Mouse (Mus musculus): ENCODE measurements around the gene Pde4d. TPM values are rescaled to one million over a fixed set of nuclear protein-coding genes. Genes with fewer than 3 reads are reported as not detected.

The Pde4d gene
- polyA plus RNA-seq, 1 experiment from 2014 or later: 14.9 TPM

GRCm38 (mm10) chr13:109168556-109169334 lies 719.0 kb downstream of the Pde4d start:
- no peak overlapping the region for H3K27ac ChIP-seq (ENCODE audit: low read length)
- H3K4me3 ChIP-seq (ENCODE audit: low read length): no peak overlapping the region
- no peak overlapping the region for H3K9ac ChIP-seq (ENCODE audit: low read length)
- no peaks in the 10 kb centered on the region for H3K36me3 ChIP-seq (ENCODE audit: control insufficient read depth, insufficient read depth, low read length)
- no peaks in the 10 kb centered on the region for H3K9me3 ChIP-seq (ENCODE audit: control insufficient read depth, low read length)
- no peaks in the 10 kb centered on the region for H3K27me3 ChIP-seq (ENCODE audit: control insufficient read depth, insufficient read depth, low read depth, low read length)
- ATAC-seq (ENCODE audit: low read depth): no peak
- no peaks in the 10 kb centered on the region for H3K4me1 ChIP-seq (replicated peaks; ENCODE audit: control insufficient read depth, insufficient read depth, low read length)
- WGBS: 84% methylated on average over 9 of the region's 9 CpGs
- no peak overlapping the region for H3K4me2 ChIP-seq (ENCODE audit: low read depth, low read length)

GRCm38 (mm10) chr13:109169335-109169606 lies 719.5 kb downstream of the Pde4d start:
- Histone ChIP-seq H3K9me3 (ENCODE audit: control insufficient read depth, low read length) (no peaks in the 10 kb centered on the region), H3K36me3 (ENCODE audit: control insufficient read depth, insufficient read depth, low read length) (no peaks in the 10 kb centered on the region), H3K27ac (ENCODE audit: low read length) (no peak overlapping the region), H3K4me1 (replicated peaks; ENCODE audit: control insufficient read depth, insufficient read depth, low read length) (no peaks in the 10 kb centered on the region), H3K9ac (ENCODE audit: low read length) (no peak overlapping the region), H3K4me3 (ENCODE audit: low read length) (no peak overlapping the region), H3K4me2 (ENCODE audit: low read depth, low read length) (no peak overlapping the region), H3K27me3 (ENCODE audit: control insufficient read depth, insufficient read depth, low read depth, low read length) (no peaks in the 10 kb centered on the region)
- no peak for ATAC-seq (ENCODE audit: low read depth)
- WGBS: 86% methylated on average over 2 of the region's 2 CpGs

GRCm38 (mm10) chr13:109171688-109172087 lies 721.9 kb downstream of the Pde4d start:
- H3K27ac ChIP-seq (ENCODE audit: low read length): no peak overlapping the region
- ATAC-seq (ENCODE audit: low read depth): no peak
- no peaks in the 10 kb centered on the region for H3K9me3 ChIP-seq (ENCODE audit: control insufficient read depth, low read length)
- no peak overlapping the region for H3K4me3 ChIP-seq (ENCODE audit: low read length)
- H3K27me3 ChIP-seq (ENCODE audit: control insufficient read depth, insufficient read depth, low read depth, low read length): no peaks in the 10 kb centered on the region
- no peak overlapping the region for H3K9ac ChIP-seq (ENCODE audit: low read length)
- H3K4me1 ChIP-seq (replicated peaks; ENCODE audit: control insufficient read depth, insufficient read depth, low read length): no peaks in the 10 kb centered on the region
- H3K4me2 ChIP-seq (ENCODE audit: low read depth, low read length): no peak overlapping the region
- 51% methylated on average over 7 of the region's 7 CpGs for WGBS
- no peaks in the 10 kb centered on the region for H3K36me3 ChIP-seq (ENCODE audit: control insufficient read depth, insufficient read depth, low read length)

GRCm38 (mm10) chr13:109175281-109175680 lies 725.5 kb downstream of the Pde4d start:
- Histone ChIP-seq H3K27me3 (ENCODE audit: control insufficient read depth, insufficient read depth, low read depth, low read length) (no peaks in the 10 kb centered on the region), H3K4me1 (replicated peaks; ENCODE audit: control insufficient read depth, insufficient read depth, low read length) (no peaks in the 10 kb centered on the region), H3K9me3 (ENCODE audit: control insufficient read depth, low read length) (no peaks in the 10 kb centered on the region), H3K4me3 (ENCODE audit: low read length) (no peak overlapping the region), H3K4me2 (ENCODE audit: low read depth, low read length) (no peak overlapping the region), H3K27ac (ENCODE audit: low read length) (no peak overlapping the region), H3K36me3 (ENCODE audit: control insufficient read depth, insufficient read depth, low read length) (no peaks in the 10 kb centered on the region), H3K9ac (ENCODE audit: low read length) (no peak overlapping the region)
- ATAC-seq (ENCODE audit: low read depth): no peak
- WGBS: 45% methylated on average over 6 of the region's 6 CpGs

GRCm38 (mm10) chr13:109175852-109176621 lies 726.3 kb downstream of the Pde4d start:
- no peaks in the 10 kb centered on the region for H3K36me3 ChIP-seq (ENCODE audit: control insufficient read depth, insufficient read depth, low read length)
- no peak overlapping the region for H3K9ac ChIP-seq (ENCODE audit: low read length)
- no peak overlapping the region for H3K27ac ChIP-seq (ENCODE audit: low read length)
- no peak for ATAC-seq (ENCODE audit: low read depth)
- WGBS: 57% methylated on average over 11 of the region's 11 CpGs
- H3K4me2 ChIP-seq (ENCODE audit: low read depth, low read length): no peak overlapping the region
- no peaks in the 10 kb centered on the region for H3K9me3 ChIP-seq (ENCODE audit: control insufficient read depth, low read length)
- no peaks in the 10 kb centered on the region for H3K27me3 ChIP-seq (ENCODE audit: control insufficient read depth, insufficient read depth, low read depth, low read length)
- no peak overlapping the region for H3K4me3 ChIP-seq (ENCODE audit: low read length)
- H3K4me1 ChIP-seq (replicated peaks; ENCODE audit: control insufficient read depth, insufficient read depth, low read length): no peaks in the 10 kb centered on the region

- Histone ChIP-seq H3K9ac (ENCODE audit: low read length) (no peak overlapping the region), H3K27ac (ENCODE audit: low read length) (no peak overlapping the region), H3K4me1 (replicated peaks; ENCODE audit: control insufficient read depth, insufficient read depth, low read length) (no peaks in the 10 kb centered on the region), H3K27me3 (ENCODE audit: control insufficient read depth, insufficient read depth, low read depth, low read length) (no peaks in the 10 kb centered on the region), H3K36me3 (ENCODE audit: control insufficient read depth, insufficient read depth, low read length) (no peaks in the 10 kb centered on the region), H3K4me3 (ENCODE audit: low read length) (no peak overlapping the region), H3K4me2 (ENCODE audit: low read depth, low read length) (no peak overlapping the region), H3K9me3 (ENCODE audit: control insufficient read depth, low read length) (no peaks in the 10 kb centered on the region)
- no peak for ATAC-seq (ENCODE audit: low read depth)
- WGBS: 47% methylated on average over 6 of the region's 6 CpGs
Measured at GRCm38 (mm10) chr13:109181363-109181762, 731.6 kb downstream of the Pde4d start.

GRCm38 (mm10) chr13:109190652-109191051 lies 740.9 kb downstream of the Pde4d start:
- 63% methylated on average over 4 of the region's 4 CpGs for WGBS
- H3K4me2 ChIP-seq (ENCODE audit: low read depth, low read length): no peak overlapping the region
- no peaks in the 10 kb centered on the region for H3K27me3 ChIP-seq (ENCODE audit: control insufficient read depth, insufficient read depth, low read depth, low read length)
- H3K4me3 ChIP-seq (ENCODE audit: low read length): no peak overlapping the region
- H3K9me3 ChIP-seq (ENCODE audit: control insufficient read depth, low read length): no peaks in the 10 kb centered on the region
- no peaks in the 10 kb centered on the region for H3K36me3 ChIP-seq (ENCODE audit: control insufficient read depth, insufficient read depth, low read length)
- no peak for ATAC-seq (ENCODE audit: low read depth)
- H3K4me1 ChIP-seq (replicated peaks; ENCODE audit: control insufficient read depth, insufficient read depth, low read length): no peaks in the 10 kb centered on the region
- H3K27ac ChIP-seq (ENCODE audit: low read length): no peak overlapping the region
- no peak overlapping the region for H3K9ac ChIP-seq (ENCODE audit: low read length)

GRCm38 (mm10) chr13:109191176-109191575 lies 741.4 kb downstream of the Pde4d start:
- no peaks in the 10 kb centered on the region for H3K27me3 ChIP-seq (ENCODE audit: control insufficient read depth, insufficient read depth, low read depth, low read length)
- H3K4me3 ChIP-seq (ENCODE audit: low read length): no peak overlapping the region
- H3K4me2 ChIP-seq (ENCODE audit: low read depth, low read length): no peak overlapping the region
- WGBS: 55% methylated on average over 4 of the region's 4 CpGs
- H3K27ac ChIP-seq (ENCODE audit: low read length): no peak overlapping the region
- H3K4me1 ChIP-seq (replicated peaks; ENCODE audit: control insufficient read depth, insufficient read depth, low read length): no peaks in the 10 kb centered on the region
- no peaks in the 10 kb centered on the region for H3K36me3 ChIP-seq (ENCODE audit: control insufficient read depth, insufficient read depth, low read length)
- ATAC-seq (ENCODE audit: low read depth): no peak
- no peak overlapping the region for H3K9ac ChIP-seq (ENCODE audit: low read length)
- H3K9me3 ChIP-seq (ENCODE audit: control insufficient read depth, low read length): no peaks in the 10 kb centered on the region

- no peak overlapping the region for H3K27ac ChIP-seq (ENCODE audit: low read length)
- H3K4me1 ChIP-seq (replicated peaks; ENCODE audit: control insufficient read depth, insufficient read depth, low read length): peaks cover 2% of the 10 kb centered on the region; the same call in 1 of the 2 replicates
- no peak overlapping the region for H3K4me3 ChIP-seq (ENCODE audit: low read length)
- 32% methylated on average over 9 of the region's 9 CpGs for WGBS
- no peaks in the 10 kb centered on the region for H3K36me3 ChIP-seq (ENCODE audit: control insufficient read depth, insufficient read depth, low read length)
- no peak for ATAC-seq (ENCODE audit: low read depth)
- no peaks in the 10 kb centered on the region for H3K9me3 ChIP-seq (ENCODE audit: control insufficient read depth, low read length)
- no peaks in the 10 kb centered on the region for H3K27me3 ChIP-seq (ENCODE audit: control insufficient read depth, insufficient read depth, low read depth, low read length)
- no peak overlapping the region for H3K9ac ChIP-seq (ENCODE audit: low read length)
- H3K4me2 ChIP-seq (ENCODE audit: low read depth, low read length): no peak overlapping the region
Measured at GRCm38 (mm10) chr13:109205541-109205940, 755.8 kb downstream of the Pde4d start.
